Mouse (Mus musculus): ENCODE results near the gene Mast2.

Gene Mast2

GRCm38 (mm10) chr4:116406668-116407067 is 57.3 kb downstream of the Mast2 start:
- in situ Hi-C loops (cut with MboI) = no loop called here

- in situ Hi-C loops (cut with MboI) = no loop called here
These were observed 58.0 kb downstream of the Mast2 start for GRCm38 (mm10) chr4:116405955-116406351.

GRCm38 (mm10) chr4:116405276-116405954 is 58.6 kb downstream of the Mast2 start:
- in situ Hi-C loops (cut with MboI) = no loop called here

GRCm38 (mm10) chr4:116403884-116404283 is 60.1 kb downstream of the Mast2 start:
- in situ Hi-C loops (cut with MboI) = no loop called here

- in situ Hi-C loops (cut with MboI) = no loop called here
These were observed 61.3 kb downstream of the Mast2 start for GRCm38 (mm10) chr4:116402708-116403107.

GRCm38 (mm10) chr4:116398051-116398450 is 65.9 kb downstream of the Mast2 start:
- in situ Hi-C loops (cut with MboI) = no loop called here

- in situ Hi-C loops (cut with MboI) = no loop called here
These were observed 85.9 kb downstream of the Mast2 start for GRCm38 (mm10) chr4:116377973-116378667.

- in situ Hi-C loops (cut with MboI) = no loop called here
These were observed 92.3 kb downstream of the Mast2 start for GRCm38 (mm10) chr4:116371676-116372075.

- in situ Hi-C loops (cut with MboI) = no loop called here
These were observed 105.9 kb downstream of the Mast2 start for GRCm38 (mm10) chr4:116358099-116358498.

- in situ Hi-C loops (cut with MboI) = no loop called here
These were observed 111.1 kb downstream of the Mast2 start for GRCm38 (mm10) chr4:116352919-116353318.

GRCm38 (mm10) chr4:116352496-116352895 is 111.5 kb downstream of the Mast2 start:
- in situ Hi-C loops (cut with MboI) = no loop called here

- in situ Hi-C loops (cut with MboI) = no loop called here
These were observed 121.9 kb downstream of the Mast2 start for GRCm38 (mm10) chr4:116342119-116342518.

- in situ Hi-C loops (cut with MboI) = no loop called here
These were observed 127.7 kb downstream of the Mast2 start for GRCm38 (mm10) chr4:116336294-116336693.

- in situ Hi-C loops (cut with MboI) = no loop called here
These were observed 134.7 kb downstream of the Mast2 start for GRCm38 (mm10) chr4:116329256-116329655.

- in situ Hi-C loops (cut with MboI) = no loop called here
These were observed 141.9 kb downstream of the Mast2 start for GRCm38 (mm10) chr4:116322127-116322526.

- in situ Hi-C loops (cut with MboI) = no loop called here
These were observed 146.4 kb downstream of the Mast2 start for GRCm38 (mm10) chr4:116317575-116317974.

- in situ Hi-C loops (cut with MboI) = no loop called here
These were observed 159.4 kb downstream of the Mast2 start for GRCm38 (mm10) chr4:116304551-116304950.

- in situ Hi-C loops (cut with MboI) = no loop called here
These were observed 163.1 kb downstream of the Mast2 start for GRCm38 (mm10) chr4:116300878-116301355.

- in situ Hi-C loops (cut with MboI) = no loop called here
These were observed 170.7 kb downstream of the Mast2 start for GRCm38 (mm10) chr4:116293296-116293695.

- in situ Hi-C loops (cut with MboI) = no loop called here
These were observed 172.4 kb downstream of the Mast2 start for GRCm38 (mm10) chr4:116291561-116291960.

- in situ Hi-C loops (cut with MboI) = no loop called here
These were observed 181.8 kb downstream of the Mast2 start for GRCm38 (mm10) chr4:116282211-116282610.

GRCm38 (mm10) chr4:116268220-116268619 is 195.8 kb downstream of the Mast2 start:
- in situ Hi-C loops (cut with MboI) = no loop called here
